Mouse (Mus musculus) left cerebral cortex, adult 18-20 months (tissue): ENCODE measurements at regions not wholly inside any gene's neighbourhood (a gene's known extent, or its start where the extent isn't known, plus 50 kb on each side); places are given as distances from the start of the nearest gene placed in this dataset.

Experiments used
- DNase-seq, 2 experiments: peaks; one replicate each; pipeline ENCODE4 v3.0.0; 2021 to 2022; ENCODE audit warnings: low spot score in 2 of 2, mixed read lengths in 1 of 2

GRCm38 (mm10) chrX:40350936-40351335 is 487.5 kb upstream of the Cypt14 start:
- peak in 1 of 2 experiments; percentile 1 for DNase-seq

- DNase-seq = no peak
Measured at GRCm38 (mm10) chrX:40336555-40336954, 473.2 kb upstream of the Cypt14 start.
